Mouse (Mus musculus) hindbrain, embryonic 10.5 days (tissue): ENCODE measurements around the gene Sult2b1. TPM values are rescaled to one million over a fixed set of nuclear protein-coding genes. Genes with fewer than 3 reads are reported as not detected.

Source experiments
- DNase-seq: peaks from one replicate; pipeline ENCODE4 v3.0.0-alpha.2; 2017; ENCODE audit warnings: low spot score
- H3K27ac ChIP-seq: fragments of 300-500 bp; sonication (generic); 2 replicates; pipeline ENCODE4 v1.5.1; 2016; ENCODE audit warnings: mild to moderate bottlenecking, moderate library complexity
- H3K27me3 ChIP-seq: fragments of 300-500 bp; sonication (generic); 2 replicates; pipeline ENCODE4 v1.6.1; 2016; ENCODE audit warnings: mild to moderate bottlenecking; ENCODE audit not compliant: poor library complexity, insufficient read depth, severe bottlenecking
- H3K36me3 ChIP-seq: fragments of 300-500 bp; sonication (generic); 2 replicates; pipeline ENCODE4 v1.6.1; 2016; ENCODE audit warnings: mild to moderate bottlenecking, moderate library complexity
- H3K4me1 ChIP-seq: fragments of 300-500 bp; sonication (generic); replicated peaks from 2 replicates; pipeline ENCODE4 v1.6.1; 2016; ENCODE audit warnings: mild to moderate bottlenecking
- H3K4me3 ChIP-seq: fragments of 300-500 bp; sonication (generic); 2 replicates; pipeline ENCODE4 v1.5.1; 2016; ENCODE audit warnings: mild to moderate bottlenecking, moderate library complexity
- H3K9me3 ChIP-seq: fragments of 300-500 bp; sonication (generic); 2 replicates; pipeline ENCODE4 v1.6.1; 2016; ENCODE audit warnings: mild to moderate bottlenecking, moderate library complexity
- WGBS: fragments of 180-500 bp; shearing (Covaris S2); methylation state at CpG from one replicate; pipeline ENCODE4 v1.1.7; 2016; 5-methylcytosine and 5-hydroxymethylcytosine counted together
- polyA plus RNA-seq: library from polyadenylated mRNA; unstranded; fragments of >200 nt; fragmentation: Nextera tagmentation; extraction: Ambion mirVana; gene quantifications from 2 replicates; pipeline ENCODE4 v1.2.1, GENCODE M21; 2016

Gene Sult2b1
- polyA plus RNA-seq, 1 experiment from 2014 or later: 1.7 TPM

DNA sequence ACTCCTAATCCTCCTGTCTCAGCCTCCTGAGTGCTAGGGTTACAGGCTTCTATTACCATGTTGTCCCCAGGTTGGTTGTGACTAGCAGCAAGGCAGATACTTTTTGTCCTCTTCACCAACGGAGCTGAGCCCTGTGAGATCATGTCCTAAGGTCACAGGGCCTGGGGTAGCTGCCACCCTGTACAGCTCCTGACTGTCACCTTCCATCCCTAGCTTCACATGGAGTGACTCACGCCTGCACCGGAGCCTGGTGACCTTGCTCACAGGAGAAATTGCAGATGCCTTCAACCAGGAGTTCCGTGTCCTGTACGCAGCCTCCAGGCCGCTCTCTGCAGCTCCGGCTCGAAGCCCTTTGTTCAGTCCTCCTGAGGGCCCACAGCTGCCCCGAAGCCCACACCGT, 58.0 kb downstream of the Sult2b1 start:
- Histone ChIP-seq H3K36me3 (peaks cover 88% of the 10 kb centered on the region), H3K4me1 (peaks cover 32% of the 10 kb centered on the region), H3K9me3 (no peaks in the 10 kb centered on the region), H3K27me3 (no peaks in the 10 kb centered on the region), H3K27ac (no peak overlapping the region), H3K4me3 (no peak overlapping the region)
- DNase-seq: no peak
- WGBS: 89% methylated on average over 10 of the region's 10 CpGs

DNA sequence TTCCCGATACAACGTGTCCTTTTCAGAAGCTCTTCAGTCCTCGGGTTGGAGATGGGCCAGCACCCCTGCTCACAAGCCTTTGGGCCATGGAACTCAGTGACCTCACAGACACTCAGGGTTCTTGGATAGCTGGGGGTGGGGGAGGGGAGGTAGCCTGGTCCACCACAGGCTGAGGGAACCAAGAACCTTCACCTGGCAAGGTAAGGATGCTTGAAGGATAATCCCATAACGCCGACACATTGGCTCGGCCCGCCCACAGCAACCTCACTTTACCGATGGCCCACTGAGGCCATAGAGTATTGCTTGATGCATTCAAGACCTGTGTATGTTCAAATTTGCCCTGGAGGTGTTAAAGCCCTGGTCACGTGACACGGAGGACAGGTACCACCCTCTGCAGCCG, 58.8 kb downstream of the Sult2b1 start, which contains the start of gene Spaca4:
Gene Spaca4 (minus strand): TSS at position 101 of the 400 bp plus-strand sequence.
- Histone ChIP-seq H3K9me3 (no peaks in the 10 kb centered on the region), H3K27me3 (no peaks in the 10 kb centered on the region), H3K36me3 (peaks cover 95% of the 10 kb centered on the region), H3K4me3 (no peak within 1 kb of the TSS), H3K4me1 (peaks cover 29% of the 10 kb centered on the region), H3K27ac (no peak within 1 kb of the TSS)
- DNase-seq: no peak
- 93% methylated on average over 11 of the region's 11 CpGs for WGBS

DNA sequence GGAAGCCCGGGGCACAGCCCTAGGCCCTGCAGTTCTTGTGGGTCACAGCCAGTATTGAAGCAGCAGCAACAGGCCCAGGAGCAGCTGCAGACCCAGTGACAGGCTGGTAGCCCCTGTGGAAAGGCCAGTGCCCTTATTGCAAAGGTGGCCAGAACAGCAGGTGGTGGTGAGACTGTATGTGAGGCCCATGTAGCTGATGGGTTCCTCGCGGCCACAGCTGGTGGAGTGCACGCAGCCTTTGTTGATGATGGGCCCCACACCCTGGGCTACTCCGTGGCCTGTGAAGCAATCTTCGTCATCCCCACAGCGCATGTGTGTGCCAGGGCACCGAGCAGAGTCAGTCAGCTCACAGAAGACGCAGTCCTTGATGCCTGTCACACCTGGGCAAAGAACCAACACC, 59.3 kb downstream of the Sult2b1 start:
- 95% methylated on average over 9 of the region's 9 CpGs for WGBS
- H3K27ac ChIP-seq: no peak overlapping the region
- H3K9me3 ChIP-seq: no peaks in the 10 kb centered on the region
- no peak for DNase-seq
- H3K27me3 ChIP-seq: no peaks in the 10 kb centered on the region
- peaks cover 100% of the 10 kb centered on the region for H3K36me3 ChIP-seq
- H3K4me3 ChIP-seq: no peak overlapping the region
- H3K4me1 ChIP-seq: peaks cover 25% of the 10 kb centered on the region

DNA sequence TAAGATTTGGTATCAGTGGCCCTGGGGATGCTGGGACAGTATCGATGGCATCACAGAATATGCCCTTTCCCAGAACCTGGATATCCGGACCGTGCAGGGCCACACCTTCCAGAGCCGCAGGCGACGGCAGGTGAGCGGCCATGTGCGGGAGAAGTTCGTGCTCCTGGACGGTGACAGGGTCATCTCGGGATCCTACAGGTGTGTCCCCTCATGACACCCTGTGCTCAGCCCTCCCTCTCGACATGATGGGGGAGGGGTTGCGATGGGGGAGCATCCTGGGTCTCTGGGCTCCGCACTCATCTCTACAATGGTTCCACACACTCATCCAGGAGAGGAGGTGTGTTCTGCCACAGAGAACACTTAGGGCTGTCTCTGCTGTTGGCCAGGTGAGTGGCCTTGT, 60.7 kb downstream of the Sult2b1 start:
- H3K36me3 ChIP-seq: peaks cover 100% of the 10 kb centered on the region
- H3K4me3 ChIP-seq: no peak overlapping the region
- no peaks in the 10 kb centered on the region for H3K9me3 ChIP-seq
- H3K27ac ChIP-seq: no peak overlapping the region
- H3K27me3 ChIP-seq: no peaks in the 10 kb centered on the region
- DNase-seq: no peak
- peaks cover 29% of the 10 kb centered on the region for H3K4me1 ChIP-seq
- WGBS: 92% methylated on average over 14 of the region's 14 CpGs

DNA sequence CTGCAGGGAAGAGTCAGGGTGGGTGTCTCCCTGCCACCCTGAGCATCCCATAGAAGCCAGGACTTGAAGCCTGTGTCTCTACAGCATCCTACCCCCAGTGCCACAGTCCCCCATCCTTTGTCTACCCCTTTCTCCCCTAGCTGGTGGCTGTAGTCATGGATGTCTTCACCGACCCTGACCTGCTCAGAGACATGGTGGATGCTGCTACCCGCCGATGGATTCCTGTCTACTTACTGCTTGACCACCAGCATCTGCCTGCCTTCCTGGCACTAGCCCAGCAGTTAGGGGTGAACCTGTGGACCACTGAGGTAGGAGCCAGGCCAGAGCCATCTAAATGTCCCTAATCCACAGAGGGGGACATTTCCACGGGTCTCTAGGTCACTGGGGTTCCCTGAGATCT, 61.2 kb downstream of the Sult2b1 start:
- Histone ChIP-seq H3K27ac (no peak overlapping the region), H3K4me1 (peaks cover 32% of the 10 kb centered on the region), H3K27me3 (no peaks in the 10 kb centered on the region), H3K9me3 (no peaks in the 10 kb centered on the region), H3K36me3 (peaks cover 96% of the 10 kb centered on the region), H3K4me3 (no peak overlapping the region)
- WGBS: 93% methylated on average over 4 of the region's 4 CpGs
- no peak for DNase-seq

DNA sequence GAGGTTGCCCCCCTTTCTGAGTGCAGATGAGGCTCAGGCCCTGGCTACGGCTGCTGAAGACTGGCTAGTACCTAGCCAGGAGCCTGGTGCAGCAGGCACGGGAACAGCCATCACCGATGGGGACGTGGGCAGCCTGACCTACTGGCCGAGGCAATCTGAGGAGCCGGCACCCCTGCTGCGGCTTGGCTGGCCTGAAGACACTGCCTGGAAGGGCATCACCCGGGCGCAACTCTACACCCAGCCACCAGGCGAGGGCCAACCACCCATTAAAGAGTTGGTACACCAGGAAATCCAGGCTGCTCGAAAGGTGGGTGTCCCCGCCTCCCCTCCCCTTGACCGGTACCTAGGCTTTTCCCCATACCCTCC, 62.1 kb downstream of the Sult2b1 start:
- Histone ChIP-seq H3K27me3 (no peaks in the 10 kb centered on the region), H3K4me1 (peaks cover 32% of the 10 kb centered on the region), H3K36me3 (peaks cover 86% of the 10 kb centered on the region), H3K4me3 (no peak overlapping the region), H3K27ac (0 out of 2 replicates have a peak overlapping the region, but pooled peaks have one; percentile 9), H3K9me3 (no peaks in the 10 kb centered on the region)
- 88% methylated on average over 13 of the region's 13 CpGs for WGBS
- no peak for DNase-seq

DNA sequence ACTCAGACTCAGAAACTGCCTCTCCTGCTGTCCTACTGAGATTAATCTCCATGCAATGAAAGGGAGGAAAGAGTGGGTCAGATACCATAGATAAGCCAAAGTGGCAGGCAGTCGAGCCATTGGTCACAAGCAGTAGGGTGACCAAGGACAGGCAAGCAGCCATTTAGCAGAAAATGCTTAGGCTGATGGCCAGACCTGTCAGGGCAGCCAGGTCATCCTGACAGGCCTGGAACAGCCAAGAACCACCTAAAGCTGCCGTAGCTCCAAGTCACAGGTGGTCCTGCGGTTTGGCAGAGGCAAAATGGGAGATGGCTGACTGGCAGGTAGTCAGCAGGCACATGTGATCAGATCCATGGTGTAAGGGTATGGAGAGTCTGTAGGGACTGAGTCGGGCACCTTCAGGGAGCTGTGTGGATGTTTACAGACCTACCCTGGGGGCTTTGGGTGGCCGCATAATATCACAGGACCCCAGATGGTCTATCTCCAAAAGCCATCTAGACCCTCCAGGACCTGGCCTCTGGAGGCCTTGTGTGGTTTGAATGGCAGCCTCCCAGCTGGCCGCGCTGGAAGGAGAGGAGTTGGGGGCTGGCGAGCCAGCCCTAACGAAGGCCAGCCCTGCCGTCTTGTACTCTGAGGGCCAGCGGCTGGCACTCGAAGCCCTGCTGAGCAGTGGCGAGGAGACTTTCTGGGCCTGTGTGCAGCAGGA, 62.7 kb downstream of the Sult2b1 start:
- no peaks in the 10 kb centered on the region for H3K27me3 ChIP-seq
- peaks cover 81% of the 10 kb centered on the region for H3K36me3 ChIP-seq
- no peaks in the 10 kb centered on the region for H3K9me3 ChIP-seq
- WGBS: 74% methylated on average over 13 of the region's 13 CpGs
- no peak for DNase-seq
- H3K4me3 ChIP-seq: no peak overlapping the region
- H3K4me1 ChIP-seq: peaks cover 37% of the 10 kb centered on the region
- 0 out of 2 replicates have a peak overlapping the region, but pooled peaks have one; percentile 9 for H3K27ac ChIP-seq

DNA sequence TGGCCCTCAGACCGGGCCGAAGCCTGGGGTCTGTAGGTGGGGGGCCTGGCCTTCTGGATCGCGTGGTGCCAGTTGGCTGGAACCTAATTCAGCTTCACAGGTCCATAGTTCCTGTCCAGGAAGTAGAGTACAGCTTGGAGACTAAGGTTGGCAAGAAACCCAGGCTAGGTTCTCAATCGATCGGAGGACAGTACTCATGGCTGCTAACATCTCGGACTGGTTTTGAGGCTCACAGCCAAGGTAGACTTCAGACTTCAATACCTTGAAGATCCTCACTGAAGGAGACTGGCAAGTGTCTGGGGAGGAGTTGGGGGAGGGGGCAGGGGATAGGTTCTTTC, 63.3 kb downstream of the Sult2b1 start:
- H3K27me3 ChIP-seq: no peaks in the 10 kb centered on the region
- H3K4me1 ChIP-seq: peaks cover 43% of the 10 kb centered on the region
- H3K36me3 ChIP-seq: peaks cover 75% of the 10 kb centered on the region
- DNase-seq: no peak
- no peak overlapping the region for H3K27ac ChIP-seq
- WGBS: 85% methylated on average over 7 of the region's 7 CpGs
- no peaks in the 10 kb centered on the region for H3K9me3 ChIP-seq
- H3K4me3 ChIP-seq: no peak overlapping the region

DNA sequence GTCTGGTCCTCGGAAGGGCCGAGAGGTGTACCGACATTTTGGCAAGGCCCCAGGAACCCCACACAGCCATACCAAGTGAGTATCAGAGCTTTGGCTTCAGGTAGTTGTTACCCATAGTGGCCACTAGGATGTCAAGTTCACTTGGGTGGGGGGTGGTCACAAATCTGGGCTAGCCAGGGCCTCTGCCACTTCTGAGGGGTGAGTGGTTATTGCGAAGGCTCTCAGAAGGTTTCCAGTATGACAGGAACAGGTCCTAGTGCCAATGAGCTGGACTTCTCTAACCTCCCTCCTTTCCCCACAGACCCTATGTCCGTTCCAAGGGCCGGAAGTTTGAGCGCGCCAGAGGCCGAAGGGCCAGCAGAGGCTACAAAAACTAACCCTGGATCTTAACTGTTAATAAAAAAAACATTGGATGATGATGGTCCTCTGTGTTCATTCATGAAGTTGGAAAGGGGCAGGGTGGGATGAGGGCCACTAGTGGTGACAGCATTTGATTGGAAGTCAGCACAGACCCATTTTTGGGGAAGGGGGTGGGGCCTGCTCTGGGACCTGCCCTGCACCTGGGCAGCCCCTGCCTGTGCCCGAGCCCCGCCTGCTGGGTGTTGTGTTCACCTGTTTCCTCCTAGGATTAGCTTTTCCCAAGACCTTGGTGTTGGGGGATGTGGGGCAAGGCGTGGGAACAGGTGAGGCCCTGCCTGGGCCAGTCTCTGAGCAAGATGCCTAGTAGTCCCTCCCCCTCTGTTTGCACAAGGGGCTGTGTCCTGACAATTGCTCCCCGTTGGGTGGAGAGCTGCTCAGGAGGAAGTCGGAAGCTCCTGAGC, 63.8 kb downstream of the Sult2b1 start, which contains the start of gene Fam83e:
Gene Fam83e (plus strand): TSS at position 800 of the 821 bp plus-strand sequence.
- Histone ChIP-seq H3K9me3 (no peaks in the 10 kb centered on the region), H3K4me1 (peaks cover 48% of the 10 kb centered on the region), H3K4me3 (peak within 1 kb of the TSS; percentile 91; the same call in 1 of the 2 replicates), H3K36me3 (peaks cover 69% of the 10 kb centered on the region), H3K27me3 (no peaks in the 10 kb centered on the region), H3K27ac (no peak within 1 kb of the TSS)
- DNase-seq: no peak
- 88% methylated on average over 14 of the region's 14 CpGs for WGBS

DNA sequence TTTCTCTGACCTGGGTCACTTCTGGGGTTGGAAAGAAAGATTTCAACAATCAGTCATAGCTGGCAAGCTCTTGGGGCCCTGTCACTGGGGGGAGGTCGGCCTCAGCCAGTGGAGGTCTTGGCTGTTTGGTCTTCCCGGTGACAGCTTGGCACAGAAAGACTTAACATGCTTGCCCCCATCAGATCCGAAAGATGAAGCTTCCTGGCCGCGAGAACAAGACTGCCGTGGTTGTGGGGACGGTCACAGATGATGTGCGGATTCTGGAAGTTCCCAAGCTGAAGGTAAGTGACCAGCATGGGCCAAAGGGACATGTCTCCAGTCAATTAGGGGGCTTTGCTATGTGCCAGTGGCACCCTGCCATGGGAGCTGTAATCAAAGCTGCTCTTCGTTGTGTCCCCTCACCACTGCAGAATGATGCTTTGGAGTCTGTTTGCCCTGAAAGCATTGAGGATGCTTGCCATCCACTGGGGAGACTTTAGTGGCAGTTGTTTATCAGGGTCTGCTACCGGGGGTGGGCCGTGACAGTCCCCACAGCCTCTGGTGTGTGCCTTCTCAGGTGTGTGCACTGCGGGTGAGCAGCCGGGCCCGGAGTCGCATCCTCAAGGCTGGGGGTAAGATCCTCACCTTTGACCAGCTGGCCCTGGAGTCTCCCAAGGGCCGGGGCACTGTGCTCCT, 64.6 kb downstream of the Sult2b1 start:
- DNase-seq: no peak
- H3K27ac ChIP-seq: no peak overlapping the region
- peak overlapping the region; percentile 91 for H3K4me3 ChIP-seq
- H3K9me3 ChIP-seq: no peaks in the 10 kb centered on the region
- H3K27me3 ChIP-seq: no peaks in the 10 kb centered on the region
- 91% methylated on average over 16 of the region's 16 CpGs for WGBS
- peaks cover 55% of the 10 kb centered on the region for H3K4me1 ChIP-seq
- H3K36me3 ChIP-seq: peaks cover 62% of the 10 kb centered on the region

DNA sequence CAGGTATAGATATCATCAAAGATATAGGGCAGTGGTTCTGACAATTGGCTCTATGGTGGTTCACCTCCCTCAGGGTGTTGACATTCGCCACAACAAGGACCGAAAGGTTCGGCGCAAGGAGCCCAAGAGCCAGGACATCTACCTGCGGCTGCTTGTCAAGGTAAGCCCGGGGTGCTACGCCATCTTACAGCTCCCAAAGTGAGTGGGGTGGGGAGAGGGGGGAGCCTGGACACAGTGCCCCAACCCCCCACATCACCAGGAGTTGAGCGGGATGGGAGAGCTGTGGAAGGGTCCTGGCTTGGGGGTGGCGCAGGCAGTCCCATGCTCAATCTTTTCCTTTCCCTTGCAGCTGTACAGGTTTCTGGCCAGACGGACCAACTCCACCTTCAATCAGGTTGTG, 65.3 kb downstream of the Sult2b1 start:
- no peak for DNase-seq
- Histone ChIP-seq H3K36me3 (peaks cover 55% of the 10 kb centered on the region), H3K4me1 (peaks cover 62% of the 10 kb centered on the region), H3K4me3 (peak overlapping the region; percentile 91), H3K27me3 (no peaks in the 10 kb centered on the region), H3K9me3 (no peaks in the 10 kb centered on the region), H3K27ac (peak overlapping the region; percentile 98)
- 86% methylated on average over 10 of the region's 10 CpGs for WGBS

DNA sequence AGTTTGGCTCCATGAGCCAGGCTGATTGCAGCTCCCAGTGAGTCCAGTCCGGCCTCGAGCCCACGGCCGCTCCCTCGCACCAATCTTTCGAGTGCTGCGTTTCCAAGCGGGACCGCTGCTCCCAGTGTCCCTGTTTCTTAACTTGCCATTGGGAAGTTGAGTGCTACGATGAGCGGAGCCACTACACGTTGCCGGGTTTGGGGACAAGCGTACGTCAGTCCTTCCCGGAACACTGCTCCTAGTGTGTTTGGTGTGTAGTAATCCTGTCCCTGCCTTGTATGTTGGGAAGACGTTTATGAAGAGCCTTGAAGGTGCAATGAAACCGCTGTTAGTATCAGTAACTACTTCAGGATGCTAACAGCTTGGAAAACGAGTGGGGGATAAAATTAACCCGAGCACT, 66.1 kb downstream of the Sult2b1 start:
- no peaks in the 10 kb centered on the region for H3K9me3 ChIP-seq
- DNase-seq: no peak
- H3K4me1 ChIP-seq: peaks cover 66% of the 10 kb centered on the region
- H3K27ac ChIP-seq: peak overlapping the region; percentile 98
- H3K27me3 ChIP-seq: no peaks in the 10 kb centered on the region
- H3K36me3 ChIP-seq: peaks cover 51% of the 10 kb centered on the region
- under 1% methylated on average over 20 of the region's 20 CpGs for WGBS
- H3K4me3 ChIP-seq: peak overlapping the region; percentile 91

DNA sequence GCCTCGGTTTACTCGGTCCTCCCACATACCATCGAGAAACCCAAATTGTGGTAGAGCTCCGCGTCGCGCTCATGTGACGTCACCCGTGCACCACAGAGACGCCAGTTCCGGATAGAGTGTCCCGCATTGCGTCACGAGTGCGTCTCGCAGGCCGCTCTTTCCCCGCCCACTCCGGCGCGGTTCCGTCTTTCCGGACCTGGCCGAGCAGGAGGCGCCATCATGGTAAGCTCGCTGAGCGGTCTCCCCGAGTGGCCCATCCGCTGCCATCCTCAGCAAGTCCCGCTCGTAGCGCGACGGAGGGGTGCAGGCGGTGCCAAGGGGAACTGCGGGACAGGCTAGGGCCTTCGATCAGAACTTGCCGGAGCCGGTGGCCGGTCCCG, 66.6 kb downstream of the Sult2b1 start, which contains the start of gene Sphk2:
Gene Sphk2 (minus strand): TSS at position 85 of the 380 bp plus-strand sequence.
- Histone ChIP-seq H3K36me3 (peaks cover 51% of the 10 kb centered on the region), H3K9me3 (no peaks in the 10 kb centered on the region), H3K27ac (peak within 1 kb of the TSS; percentile 98), H3K27me3 (no peaks in the 10 kb centered on the region), H3K4me1 (peaks cover 69% of the 10 kb centered on the region), H3K4me3 (peak within 1 kb of the TSS; percentile 91)
- DNase-seq: peak; percentile 99
- WGBS: under 1% methylated on average over 41 of the region's 41 CpGs
